ENCODE assay signal across 11 mouse cellular contexts in genomic region chr7:112407597-112407996, GRCm38 (mm10). TPM values are rescaled to one million over a fixed set of nuclear protein-coding genes. Genes with fewer than 3 reads are reported as not detected.
DNase-seq lines count a peak whose midpoint lies in the region; ATAC-seq and TF ChIP-seq lines count a peak whose summit lies in the region.
"Had no signal": no experiment of that assay in that cellular context is flagged by ENCODE, and none has a peak within 500 bp of the region (broad histone marks: within the 10 kb centered on the region; RNA-seq: fewer than 3 reads in every experiment).

No protein-coding gene starts in this region.

- no peaks in the 10 kb centered on the region for H3K27me3 ChIP-seq in heart, postnatal 0 days (ENCODE audit: control insufficient read depth, insufficient read depth, low read length)
- H3K27me3 ChIP-seq: embryonic facial prominence, embryonic 12.5 days; lung, embryonic 15.5 days had no signal

- ATAC-seq in heart, postnatal 0 days (ENCODE audit: insufficient read depth, low read depth): peak; percentile 74

- 30% methylated on average over 7 of the region's 7 CpGs for WGBS in heart, postnatal 0 days

- no peak overlapping the region for H3K4me3 ChIP-seq in heart, postnatal 0 days (ENCODE audit: low read depth, low read length)
- H3K4me3 ChIP-seq: embryonic facial prominence, embryonic 12.5 days; lung, embryonic 15.5 days had no signal

- peak overlapping the region; percentile 14; the same call in 1 of the 2 replicates for H3K4me2 ChIP-seq in heart, postnatal 0 days (ENCODE audit: low read depth, low read length)
- H3K4me2 ChIP-seq: embryonic facial prominence, embryonic 12.5 days; lung, embryonic 15.5 days had no signal

- no peaks in the 10 kb centered on the region for H3K36me3 ChIP-seq in heart, postnatal 0 days (replicated peaks; ENCODE audit: control insufficient read depth, insufficient read depth, low read length)
- H3K36me3 ChIP-seq: embryonic facial prominence, embryonic 12.5 days; lung, embryonic 15.5 days had no signal

- H3K9me3 ChIP-seq in heart, postnatal 0 days (replicated peaks; ENCODE audit: control insufficient read depth, low read length): no peaks in the 10 kb centered on the region
- H3K9me3 ChIP-seq: embryonic facial prominence, embryonic 12.5 days; lung, embryonic 15.5 days had no signal

- peak overlapping the region; percentile 61 for H3K27ac ChIP-seq in heart, postnatal 0 days (ENCODE audit: low read depth)
- H3K27ac ChIP-seq: embryonic facial prominence, embryonic 12.5 days; lung, embryonic 15.5 days had no signal

- H3K4me1 ChIP-seq in heart, postnatal 0 days (ENCODE audit: control insufficient read depth, insufficient read depth): peaks cover 14% of the 10 kb centered on the region; the same call in 1 of the 2 replicates

- H3K9ac ChIP-seq in heart, postnatal 0 days (replicated peaks; ENCODE audit: low read depth, low read length): no peak overlapping the region
- H3K9ac ChIP-seq: embryonic facial prominence, embryonic 12.5 days; lung, embryonic 15.5 days had no signal

- peak; percentile 55 for DNase-seq in layer of hippocampus, adult 11-12 months (ENCODE audit: low spot score)
- DNase-seq in layer of hippocampus, adult 9-10 months (ENCODE audit: low spot score): no peak
- peak; percentile 75 for DNase-seq in NIH3T3 (ENCODE audit: low read depth)
- peak; percentile 87 for DNase-seq in adrenal gland, postnatal 14 days
- peak; percentile 44 for DNase-seq in heart, postnatal 0 days (ENCODE audit: low spot score)
- no peak for DNase-seq in gastrocnemius, postnatal 25 days
- DNase-seq in spleen, adult 12 weeks (ENCODE audit: low spot score): no peak
- DNase-seq in gastrocnemius, adult 18-20 months (ENCODE audit: low spot score): no peak

- TF ChIP-seq CTCF in heart, postnatal 0 days (IDR thresholded peaks at IDR 0.05; ENCODE audit: low read depth): no peak

- TF ChIP-seq EP300 in heart, postnatal 0 days (IDR thresholded peaks at IDR 0.05; ENCODE audit: low read depth): no peak

RNA-seq across cellular contexts. Expression of gene Parva, which starts 19.7 kb away (rescaled TPM):
- total RNA-seq in adrenal gland, postnatal 14 days (2021): 84.2 and 94.8 TPM in 2 replicates
- 46.7 and 53.0 TPM in 2 replicates for total RNA-seq in heart, postnatal 0 days (2014; rRNA removed; ENCODE audit: low replicate concordance)
- polyA plus RNA-seq in heart, postnatal 0 days (2015; fragmentation: Nextera tagmentation; extraction: Ambion mirVana): 39.7 and 41.6 TPM in 2 replicates
- 10 to 100 TPM; 19.0 to 22.7 TPM for total RNA-seq in gastrocnemius, postnatal 25 days (2021)
- total RNA-seq in gastrocnemius, adult 18-20 months (2021): 10 to 100 TPM; 10.1 to 13.3 TPM
- total RNA-seq: granulocyte monocyte progenitor cell, adult 5-6 weeks had no signal

Comparison
In these comparisons a context has a peak if more than half of its experiments do, and no peak if none do; other contexts are left out.
1. DNase-seq: peak in layer of hippocampus, adult 11-12 months (single experiment), NIH3T3 (single experiment), adrenal gland, postnatal 14 days (single experiment) and heart, postnatal 0 days (single experiment); none in layer of hippocampus, adult 9-10 months (single experiment), gastrocnemius, postnatal 25 days (single experiment), spleen, adult 12 weeks (single experiment) and gastrocnemius, adult 18-20 months (single experiment).